Mouse (Mus musculus): ENCODE results near the gene Slc35b2. TPM values are rescaled to one million over a fixed set of nuclear protein-coding genes. Genes with fewer than 3 reads are reported as not detected.

Slc35b2 gene
- polyA plus RNA-seq, 1 experiment from 2014 or later: 124 TPM

- 18% methylated on average over 32 of the region's 32 CpGs for WGBS
- peak; percentile 56 for ATAC-seq
- Histone ChIP-seq H3K4me1 (replicated peaks) (peaks cover 65% of the 10 kb centered on the region), H3K27me3 (replicated peaks) (no peaks in the 10 kb centered on the region; the same call in 1 of the 2 replicates), H3K9ac (peak within 1 kb of the TSS; percentile 29), H3K36me3 (no peaks in the 10 kb centered on the region), H3K27ac (peak within 1 kb of the TSS; percentile 64; the same call in 1 of the 2 replicates), H3K4me3 (replicated peaks) (peak within 1 kb of the TSS; percentile 31), H3K4me2 (replicated peaks) (peak within 1 kb of the TSS; percentile 70), H3K9me3 (no peaks in the 10 kb centered on the region)
Measured at GRCm38 (mm10) chr17:45599446-45600242, 36.0 kb downstream of the Slc35b2 start, which contains the start of gene Slc29a1. Gene Slc29a1 (minus strand): TSS chr17:45599606.

GRCm38 (mm10) chr17:45600267-45600666 lies 36.6 kb downstream of the Slc35b2 start:
- Histone ChIP-seq H3K36me3 (no peaks in the 10 kb centered on the region), H3K9me3 (no peaks in the 10 kb centered on the region), H3K27ac (0 out of 2 replicates have a peak overlapping the region, but pooled peaks have one; percentile 64), H3K4me1 (replicated peaks) (peaks cover 59% of the 10 kb centered on the region), H3K4me2 (replicated peaks) (0 out of 2 replicates have a peak overlapping the region, but pooled peaks have one; percentile 70), H3K27me3 (replicated peaks) (no peaks in the 10 kb centered on the region; the same call in 1 of the 2 replicates), H3K9ac (no peak overlapping the region), H3K4me3 (replicated peaks) (no peak overlapping the region)
- 77% methylated on average over 8 of the region's 8 CpGs for WGBS
- ATAC-seq: no peak

- peaks cover 48% of the 10 kb centered on the region for H3K4me1 ChIP-seq (replicated peaks)
- peak overlapping the region; percentile 41 for H3K4me2 ChIP-seq (replicated peaks)
- no peaks in the 10 kb centered on the region; the same call in 1 of the 2 replicates for H3K27me3 ChIP-seq (replicated peaks)
- peak; percentile 26 for ATAC-seq
- H3K27ac ChIP-seq: no peak overlapping the region; the same call in 1 of the 2 replicates
- 0 out of 2 replicates have a peak overlapping the region, but pooled peaks have one; percentile 1 for H3K4me3 ChIP-seq (replicated peaks)
- 20% methylated on average over 22 of the region's 22 CpGs for WGBS
- no peaks in the 10 kb centered on the region for H3K36me3 ChIP-seq
- 0 out of 2 replicates have a peak overlapping the region, but pooled peaks have one; percentile 20 for H3K9ac ChIP-seq
- H3K9me3 ChIP-seq: no peaks in the 10 kb centered on the region
Measured at GRCm38 (mm10) chr17:45601325-45601724, 37.7 kb downstream of the Slc35b2 start.

GRCm38 (mm10) chr17:45601877-45602304 lies 38.2 kb downstream of the Slc35b2 start, which contains the start of gene Mymx:
Gene Mymx (minus strand): TSS chr17:45602102.
- 0 out of 2 replicates have a peak within 1 kb of the TSS, but pooled peaks have one; percentile 20 for H3K9ac ChIP-seq
- 39% methylated on average over 6 of the region's 6 CpGs for WGBS
- 0 out of 2 replicates have a peak within 1 kb of the TSS, but pooled peaks have one; percentile 1 for H3K4me3 ChIP-seq (replicated peaks)
- H3K4me2 ChIP-seq (replicated peaks): peak within 1 kb of the TSS; percentile 41
- H3K27me3 ChIP-seq (replicated peaks): no peaks in the 10 kb centered on the region; the same call in 1 of the 2 replicates
- no peak within 1 kb of the TSS; the same call in 1 of the 2 replicates for H3K27ac ChIP-seq
- no peak for ATAC-seq
- peaks cover 42% of the 10 kb centered on the region for H3K4me1 ChIP-seq (replicated peaks)
- H3K9me3 ChIP-seq: no peaks in the 10 kb centered on the region
- no peaks in the 10 kb centered on the region for H3K36me3 ChIP-seq

GRCm38 (mm10) chr17:45602984-45603383 lies 39.3 kb downstream of the Slc35b2 start:
- 92% methylated on average over 3 of the region's 3 CpGs for WGBS
- H3K4me2 ChIP-seq (replicated peaks): no peak overlapping the region
- no peak overlapping the region for H3K9ac ChIP-seq
- H3K9me3 ChIP-seq: no peaks in the 10 kb centered on the region
- no peak overlapping the region for H3K27ac ChIP-seq
- no peak overlapping the region for H3K4me3 ChIP-seq (replicated peaks)
- peaks cover 36% of the 10 kb centered on the region for H3K4me1 ChIP-seq (replicated peaks)
- H3K27me3 ChIP-seq (replicated peaks): no peaks in the 10 kb centered on the region; the same call in 1 of the 2 replicates
- ATAC-seq: no peak
- H3K36me3 ChIP-seq: no peaks in the 10 kb centered on the region

GRCm38 (mm10) chr17:45606992-45607879 lies 43.6 kb downstream of the Slc35b2 start:
- no peaks in the 10 kb centered on the region for H3K9me3 ChIP-seq
- 77% methylated on average over 15 of the region's 15 CpGs for WGBS
- no peak for ATAC-seq

GRCm38 (mm10) chr17:45608396-45608795 lies 44.7 kb downstream of the Slc35b2 start:
- H3K4me2 ChIP-seq (replicated peaks): no peak overlapping the region
- 0 out of 2 replicates have a peak, but pooled peaks cover 6% of the 10 kb centered on the region for H3K4me1 ChIP-seq (replicated peaks)
- ATAC-seq: no peak
- H3K9me3 ChIP-seq: no peaks in the 10 kb centered on the region
- H3K36me3 ChIP-seq: no peaks in the 10 kb centered on the region
- no peak overlapping the region for H3K4me3 ChIP-seq (replicated peaks)
- no peak overlapping the region for H3K27ac ChIP-seq
- 90% methylated on average over 4 of the region's 4 CpGs for WGBS
- H3K9ac ChIP-seq: no peak overlapping the region
- no peaks in the 10 kb centered on the region for H3K27me3 ChIP-seq (replicated peaks)

More at GRCm38 (mm10) chr17:45606992-45607879, 43.6 kb downstream of the Slc35b2 start:
- no peak overlapping the region for H3K4me3 ChIP-seq (replicated peaks)
- no peak overlapping the region for H3K9ac ChIP-seq
- no peak overlapping the region for H3K4me2 ChIP-seq (replicated peaks)
- H3K27me3 ChIP-seq (replicated peaks): no peaks in the 10 kb centered on the region
- no peaks in the 10 kb centered on the region for H3K36me3 ChIP-seq
- no peak overlapping the region for H3K27ac ChIP-seq
- peaks cover 8% of the 10 kb centered on the region; the same call in 1 of the 2 replicates for H3K4me1 ChIP-seq (replicated peaks)

GRCm38 (mm10) chr17:45610144-45610866 lies 46.6 kb downstream of the Slc35b2 start:
- 34% methylated on average over 5 of the region's 5 CpGs for WGBS
- Histone ChIP-seq H3K27ac (0 out of 2 replicates have a peak overlapping the region, but pooled peaks have one; percentile 22), H3K9me3 (no peaks in the 10 kb centered on the region), H3K9ac (no peak overlapping the region), H3K4me3 (replicated peaks) (no peak overlapping the region), H3K4me2 (replicated peaks) (no peak overlapping the region), H3K36me3 (no peaks in the 10 kb centered on the region), H3K27me3 (replicated peaks) (no peaks in the 10 kb centered on the region), H3K4me1 (replicated peaks) (0 out of 2 replicates have a peak, but pooled peaks cover 6% of the 10 kb centered on the region)
- peak; percentile 67 for ATAC-seq

- no peak for ATAC-seq
- no peaks in the 10 kb centered on the region for H3K27me3 ChIP-seq (replicated peaks)
- no peak overlapping the region for H3K4me2 ChIP-seq (replicated peaks)
- no peaks in the 10 kb centered on the region for H3K36me3 ChIP-seq
- H3K9ac ChIP-seq: no peak overlapping the region
- H3K27ac ChIP-seq: no peak overlapping the region
- no peak overlapping the region for H3K4me3 ChIP-seq (replicated peaks)
- 68% methylated on average over 8 of the region's 8 CpGs for WGBS
- H3K4me1 ChIP-seq (replicated peaks): 0 out of 2 replicates have a peak, but pooled peaks cover 6% of the 10 kb centered on the region
- H3K9me3 ChIP-seq: no peaks in the 10 kb centered on the region
Measured at GRCm38 (mm10) chr17:45612008-45612407, 48.3 kb downstream of the Slc35b2 start.

- no peak overlapping the region for H3K4me2 ChIP-seq (replicated peaks)
- 73% methylated on average over 7 of the region's 7 CpGs for WGBS
- H3K9me3 ChIP-seq: no peaks in the 10 kb centered on the region
- H3K27me3 ChIP-seq (replicated peaks): no peaks in the 10 kb centered on the region
- H3K9ac ChIP-seq: no peak overlapping the region
- H3K4me1 ChIP-seq (replicated peaks): 0 out of 2 replicates have a peak, but pooled peaks cover 6% of the 10 kb centered on the region
- H3K36me3 ChIP-seq: no peaks in the 10 kb centered on the region
- no peak overlapping the region for H3K4me3 ChIP-seq (replicated peaks)
- no peak overlapping the region for H3K27ac ChIP-seq
- no peak for ATAC-seq
Measured at GRCm38 (mm10) chr17:45612921-45613320, 49.2 kb downstream of the Slc35b2 start.

GRCm38 (mm10) chr17:45616046-45616650 lies 52.5 kb downstream of the Slc35b2 start:
- no peak for ATAC-seq
- H3K9ac ChIP-seq: no peak overlapping the region
- H3K4me2 ChIP-seq (replicated peaks): no peak overlapping the region
- no peaks in the 10 kb centered on the region for H3K36me3 ChIP-seq
- 65% methylated on average over 4 of the region's 4 CpGs for WGBS
- no peak overlapping the region for H3K4me3 ChIP-seq (replicated peaks)
- H3K27ac ChIP-seq: no peak overlapping the region
- no peaks in the 10 kb centered on the region for H3K27me3 ChIP-seq (replicated peaks)
- H3K9me3 ChIP-seq: no peaks in the 10 kb centered on the region
- peaks cover 13% of the 10 kb centered on the region; the same call in 1 of the 2 replicates for H3K4me1 ChIP-seq (replicated peaks)

All from intestine, embryonic 15.5 days (tissue).